Mouse (Mus musculus) bone marrow, adult 2 months (tissue): ENCODE data around the gene Slc24a3.

Source experiments
- CTCF ChIP-seq: fragments of 200-500 bp; IDR thresholded peaks from 2 replicates; pipeline ENCODE4 v1.5.1; 2011; ENCODE audit warnings: low read length, control low read depth; ENCODE audit not compliant: control insufficient read depth, insufficient read depth
- POLR2A ChIP-seq: fragments of 200-500 bp; IDR thresholded peaks from 2 replicates; pipeline ENCODE4 v1.6.1; 2011; ENCODE audit warnings: low read depth, mild to moderate bottlenecking, control low read depth, low read length, borderline replicate concordance; ENCODE audit not compliant: control insufficient read depth

GRCm38 (mm10) chr2:145384221-145384620, 216.7 kb downstream of the Slc24a3 start:
- TF ChIP-seq CTCF, result no peak
- TF ChIP-seq POLR2A, result no peak
